Mouse (Mus musculus) activated CD4-positive, CD25-positive, alpha-beta regulatory T cell, adult 9 weeks (primary cell): Measurements from ENCODE around the gene Olfr873. TPM values are rescaled to one million over a fixed set of nuclear protein-coding genes. Genes with fewer than 3 reads are reported as not detected.

Experiments
- polyA plus RNA-seq: library from polyadenylated mRNA; unstranded; fragments of 100-300 nt; shearing (Covaris generic); gene quantifications from one replicate; pipeline ENCODE4 v1.2.1, GENCODE M21; 2017

Gene Olfr873
- not detected for polyA plus RNA-seq

DNA sequence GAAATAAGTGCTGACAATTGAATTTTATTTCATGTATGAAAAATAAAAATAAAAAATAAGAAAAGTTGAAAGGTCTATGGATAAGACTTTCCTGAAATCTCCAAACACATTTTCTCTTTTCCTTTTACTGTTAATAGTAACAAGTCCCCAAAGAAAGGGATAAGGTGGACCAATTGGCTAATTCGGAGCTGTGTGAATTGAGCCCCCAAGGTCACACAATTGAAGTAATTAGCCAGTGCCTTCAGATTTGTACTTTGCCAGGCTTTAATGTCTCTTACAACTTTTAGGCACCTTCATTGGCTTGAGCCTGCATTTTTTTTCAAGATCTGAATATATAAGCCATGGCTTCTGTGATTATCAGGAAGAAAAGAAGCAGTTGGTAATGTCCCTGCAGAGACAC, at the start of gene Olfr873:
Gene Olfr873, plus strand, starts transcription at position 301 of the 400 bp plus-strand sequence.

DNA sequence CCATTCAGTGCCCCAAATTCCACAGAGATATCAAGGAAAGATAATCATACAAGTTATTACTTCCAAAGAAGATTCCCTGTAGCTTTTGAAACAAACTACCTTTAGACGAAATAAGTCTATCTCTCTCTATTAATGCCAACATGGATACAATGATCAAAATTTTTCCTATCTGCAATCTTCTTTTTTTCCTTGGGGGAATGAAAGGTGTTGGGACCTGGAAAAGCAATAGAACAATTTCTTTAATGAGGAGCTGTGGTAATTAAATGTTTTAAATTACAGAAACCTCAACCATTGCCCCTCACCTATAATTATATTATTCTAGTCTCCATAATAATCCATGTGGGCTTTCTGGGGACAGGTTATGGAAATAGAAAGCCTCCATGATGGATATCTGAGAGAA, 16.3 kb upstream of the Olfr873 start, which contains the start of gene Olfr39:
Gene Olfr39, plus strand, starts transcription at position 301 of the 400 bp plus-strand sequence.

GRCm38 (mm10) chr9:20335994-20336393, 37.7 kb downstream of the Olfr873 start, which contains the start of gene Olfr18:
Gene Olfr18, minus strand, starts transcription at chr9:20336094.

Other genes starting within 250 kb of the Olfr873 start
- gene Olfr867, start 241.0 kb upstream of the Olfr873 start, polyA plus RNA-seq: not detected
- gene Olfr868, start 199.9 kb upstream of the Olfr873 start, polyA plus RNA-seq: not detected
- not detected for gene Olfr869, start 169.5 kb upstream of the Olfr873 start, polyA plus RNA-seq
- not detected for gene Olfr870, start 124.5 kb upstream of the Olfr873 start, polyA plus RNA-seq
- not detected for gene Olfr871, start 86.3 kb upstream of the Olfr873 start, polyA plus RNA-seq
- not detected for gene Olfr872, start 61.4 kb upstream of the Olfr873 start, polyA plus RNA-seq
- gene Olfr39, start 16.2 kb upstream of the Olfr873 start, polyA plus RNA-seq: not detected
- gene Olfr18, start 37.6 kb downstream of the Olfr873 start, polyA plus RNA-seq: not detected
- gene Zfp560, start 86.6 kb downstream of the Olfr873 start, polyA plus RNA-seq: 30.6 TPM
- gene Zfp26, start 161.6 kb downstream of the Olfr873 start, polyA plus RNA-seq: 34.8 TPM
- 30.7 TPM for gene Zfp426, start 194.2 kb downstream of the Olfr873 start, polyA plus RNA-seq
- 35.0 TPM for gene Zfp266, start 222.9 kb downstream of the Olfr873 start, polyA plus RNA-seq